Mouse (Mus musculus) lung, adult 10 weeks (tissue): ENCODE measurements around the gene Gstt2. TPM values are rescaled to one million over a fixed set of nuclear protein-coding genes. Genes with fewer than 3 reads are reported as not detected.

Source experiments
- polyA plus RNA-seq: library from polyadenylated mRNA; stranded (reverse); fragments of 350-450 nt; fragmentation: Illumina TruSeq; extraction: RNeasy Lipid Tissue Mini Kit (QIAGEN cat#74804); gene quantifications from one replicate; pipeline ENCODE4 v1.2.3, GENCODE M21; 2014; ENCODE audit warnings: low read depth, low replicate concordance; ENCODE audit not compliant: insufficient read depth

Gene Gstt2
- polyA plus RNA-seq: 32.5 TPM

GRCm38 (mm10) chr10:75837248-75837759, at the start of gene Gstt2:
TSS of gene Gstt2 (minus strand) at chr10:75837424.

DNA sequence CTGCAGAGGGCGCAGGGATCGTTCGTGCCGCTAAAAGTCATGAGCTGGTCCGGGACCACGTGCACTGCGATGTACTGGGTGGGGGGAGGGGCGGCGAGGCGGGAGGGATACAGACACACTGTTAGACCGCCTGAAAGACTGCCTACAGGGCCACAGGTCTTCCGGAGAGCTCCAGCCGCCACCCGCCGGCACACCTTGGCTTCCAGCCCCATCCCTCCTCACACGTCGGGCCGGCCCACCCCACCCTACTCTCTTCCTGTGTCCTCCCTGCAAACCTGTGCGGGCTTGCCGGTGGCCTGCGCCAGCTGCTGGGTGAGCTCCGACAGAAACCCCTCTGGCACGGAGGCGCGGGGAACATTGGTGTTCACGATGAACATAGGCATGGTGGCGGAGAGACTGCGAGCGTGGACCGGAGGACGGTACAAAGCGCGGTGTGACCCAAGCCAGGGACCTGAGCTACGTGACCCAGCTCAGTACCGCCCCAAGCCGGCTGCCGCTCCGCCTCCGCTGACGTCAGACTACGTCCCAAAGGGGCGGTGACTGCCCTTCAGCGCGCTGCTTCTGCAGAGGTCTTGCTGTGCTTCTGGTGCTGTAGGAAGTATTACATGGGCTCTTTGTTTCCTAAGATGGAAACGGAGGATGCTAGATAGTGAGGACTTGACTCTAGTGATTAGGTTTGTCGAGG, 22.7 kb upstream of the Gstt2 start, which contains the start of gene Mif:
TSS of gene Mif (minus strand) at position 455 of the 685 bp plus-strand sequence.

GRCm38 (mm10) chr10:75822443-75822842, 14.8 kb downstream of the Gstt2 start, which contains the start of gene Gstt4:
TSS of gene Gstt4 (minus strand) at chr10:75822543.

GRCm38 (mm10) chr10:75798176-75798696, 39.0 kb downstream of the Gstt2 start, which contains the start of gene Gstt1:
TSS of gene Gstt1 (minus strand) at chr10:75798584.

Other genes with a start within 250 kb of the Gstt2 start
- gene Ggt5, start 248.1 kb downstream of the Gstt2 start, polyA plus RNA-seq: 5.4 TPM
- 4.7 TPM for gene Susd2, start 193.4 kb downstream of the Gstt2 start, polyA plus RNA-seq
- gene Cabin1, start 73.1 kb downstream of the Gstt2 start, polyA plus RNA-seq: 11.5 TPM
- 109 TPM for gene Ddt, start 64.0 kb downstream of the Gstt2 start, polyA plus RNA-seq
- not detected for gene Gm20441, start 56.5 kb downstream of the Gstt2 start, polyA plus RNA-seq
- gene Gstt3, start 56.0 kb downstream of the Gstt2 start, polyA plus RNA-seq: 31.9 TPM
- gene Gstt1, start 38.8 kb downstream of the Gstt2 start, polyA plus RNA-seq: 119 TPM
- not detected for gene Gstt4, start 14.9 kb downstream of the Gstt2 start, polyA plus RNA-seq
- 126 TPM for gene Mif, start 22.8 kb upstream of the Gstt2 start, polyA plus RNA-seq
- gene Derl3, start 56.0 kb upstream of the Gstt2 start, polyA plus RNA-seq: 3.0 TPM
- 48.8 TPM for gene Smarcb1, start 84.2 kb upstream of the Gstt2 start, polyA plus RNA-seq
- gene Chchd10, start 95.7 kb upstream of the Gstt2 start, polyA plus RNA-seq: 224 TPM
- gene Mmp11, start 99.1 kb upstream of the Gstt2 start, polyA plus RNA-seq: 22.1 TPM
- gene Gm867, start 103.2 kb upstream of the Gstt2 start, polyA plus RNA-seq: 13.9 TPM
- gene Vpreb3, start 105.6 kb upstream of the Gstt2 start, polyA plus RNA-seq: 44.9 TPM
- not detected for gene Gm5134, start 117.1 kb upstream of the Gstt2 start, polyA plus RNA-seq
- 2.9 TPM for gene Zfp280b, start 195.2 kb upstream of the Gstt2 start, polyA plus RNA-seq